Mouse (Mus musculus): ENCODE measurements around the gene Etv6. TPM values are rescaled to one million over a fixed set of nuclear protein-coding genes. Genes with fewer than 3 reads are reported as not detected.

Gene Etv6
- total and polyA plus RNA-seq, 2 experiments from 2014 or later = 6.1 to 30.3 TPM

DNA sequence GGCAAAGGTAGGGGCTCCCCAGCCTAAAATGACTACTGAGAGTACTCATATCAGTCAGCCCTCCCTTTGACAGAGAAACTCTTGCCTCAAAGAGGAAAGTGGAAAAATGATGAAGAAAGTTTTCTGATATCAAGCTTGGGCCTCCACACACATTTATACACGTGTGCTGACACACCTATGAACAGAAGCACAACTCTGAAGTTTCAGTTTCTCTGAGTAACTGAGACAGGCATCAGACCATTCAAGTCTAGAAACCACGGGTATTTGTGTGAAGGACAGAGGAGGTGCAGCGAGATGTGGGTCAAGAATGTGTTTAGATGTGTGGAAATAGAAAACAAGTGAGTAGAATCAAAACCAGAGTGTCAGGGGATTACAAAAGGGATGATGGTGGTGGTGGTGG is 246.6 kb downstream of the Etv6 start:
- no peaks in the 10 kb centered on the region for H3K4me1 ChIP-seq (ENCODE audit: control insufficient read depth, insufficient read depth)
- ATAC-seq (ENCODE audit: insufficient read depth, low read depth) (no peak), DNase-seq (ENCODE audit: low spot score) (no peak)
- no peak overlapping the region for H3K4me3 ChIP-seq (ENCODE audit: low read depth, low read length)
- H3K36me3 ChIP-seq (replicated peaks; ENCODE audit: control insufficient read depth, insufficient read depth, low read length) = no peaks in the 10 kb centered on the region
- no peaks in the 10 kb centered on the region for H3K27me3 ChIP-seq (ENCODE audit: control insufficient read depth, insufficient read depth, low read length)
- H3K27ac ChIP-seq (ENCODE audit: low read depth) = no peak overlapping the region
- no peak overlapping the region for H3K9ac ChIP-seq (replicated peaks; ENCODE audit: low read depth, low read length)
- H3K4me2 ChIP-seq (ENCODE audit: low read depth, low read length) = no peak overlapping the region
- TF ChIP-seq CTCF (IDR thresholded peaks at IDR 0.05; ENCODE audit: low read depth) (no peak), EP300 (IDR thresholded peaks at IDR 0.05; ENCODE audit: low read depth) (no peak)
- no peaks in the 10 kb centered on the region for H3K9me3 ChIP-seq (replicated peaks; ENCODE audit: control insufficient read depth, low read length)
- 68% methylated on average over 3 of the region's 3 CpGs for WGBS

DNA sequence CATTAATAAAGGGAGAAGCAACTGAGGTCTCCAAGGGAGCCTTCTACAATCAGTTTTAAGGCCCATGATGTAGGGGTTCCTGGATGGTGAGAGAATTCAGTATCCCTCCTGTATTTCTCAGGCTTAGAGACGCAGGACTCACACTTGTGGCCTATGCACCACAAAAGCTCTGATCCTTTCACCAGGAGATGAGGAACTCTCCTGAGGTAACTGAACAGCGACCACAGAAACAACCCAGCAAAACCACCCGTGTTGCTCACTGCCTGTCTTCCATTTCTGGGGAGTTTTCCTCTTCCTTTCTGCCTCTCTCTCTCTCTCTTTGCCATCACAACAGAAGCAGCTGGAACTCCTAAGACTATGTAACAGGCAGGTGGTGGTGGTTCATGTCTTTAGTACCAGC is 256.3 kb downstream of the Etv6 start:
- H3K4me3 ChIP-seq (ENCODE audit: low read depth, low read length) = no peak overlapping the region
- no peak for ATAC-seq (ENCODE audit: insufficient read depth, low read depth)

DNA sequence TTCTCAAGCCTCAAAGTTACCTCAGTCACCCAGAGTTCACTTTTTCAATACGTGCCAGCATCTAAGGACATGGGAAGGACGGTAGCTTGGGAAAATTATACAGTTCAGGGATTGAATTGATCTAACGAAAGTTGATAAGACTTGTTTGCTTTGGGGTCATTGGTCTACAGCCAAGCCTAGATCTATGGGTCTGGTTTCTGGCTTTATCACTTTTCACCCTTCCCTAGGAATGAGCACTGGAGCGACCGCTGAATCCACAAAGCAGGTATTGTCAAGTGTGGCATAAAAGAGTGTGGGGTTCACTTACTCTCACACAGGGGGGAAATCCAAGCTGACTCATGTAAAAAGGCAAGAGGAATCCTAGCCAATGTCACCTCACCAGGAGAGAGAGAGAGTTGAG is 256.9 kb downstream of the Etv6 start:
- Histone ChIP-seq H3K4me2 (ENCODE audit: low read depth, low read length) (no peak overlapping the region), H3K36me3 (replicated peaks; ENCODE audit: control insufficient read depth, insufficient read depth, low read length) (no peaks in the 10 kb centered on the region), H3K4me3 (ENCODE audit: low read depth, low read length) (no peak overlapping the region), H3K27me3 (ENCODE audit: control insufficient read depth, insufficient read depth, low read length) (no peaks in the 10 kb centered on the region), H3K27ac (ENCODE audit: low read depth) (no peak overlapping the region), H3K9ac (replicated peaks; ENCODE audit: low read depth, low read length) (no peak overlapping the region), H3K4me1 (ENCODE audit: control insufficient read depth, insufficient read depth) (no peaks in the 10 kb centered on the region), H3K9me3 (replicated peaks; ENCODE audit: control insufficient read depth, low read length) (no peaks in the 10 kb centered on the region)
- ATAC-seq (ENCODE audit: insufficient read depth, low read depth) = no peak
- TF ChIP-seq EP300 (IDR thresholded peaks at IDR 0.05; ENCODE audit: low read depth) (no peak), CTCF (IDR thresholded peaks at IDR 0.05; ENCODE audit: low read depth) (no peak)
- 89% methylated on average over 5 of the region's 5 CpGs for WGBS
- no peak for DNase-seq (ENCODE audit: low spot score)

More for the DNA sequence above, 256.3 kb downstream of the Etv6 start:
- WGBS = 73% methylated on average over 3 of the region's 3 CpGs
- H3K36me3 ChIP-seq (replicated peaks; ENCODE audit: control insufficient read depth, insufficient read depth, low read length) = no peaks in the 10 kb centered on the region
- DNase-seq (ENCODE audit: low spot score) = no peak
- H3K4me1 ChIP-seq (ENCODE audit: control insufficient read depth, insufficient read depth) = no peaks in the 10 kb centered on the region
- H3K4me2 ChIP-seq (ENCODE audit: low read depth, low read length) = no peak overlapping the region
- H3K9me3 ChIP-seq (replicated peaks; ENCODE audit: control insufficient read depth, low read length) = no peaks in the 10 kb centered on the region
- TF ChIP-seq EP300 (IDR thresholded peaks at IDR 0.05; ENCODE audit: low read depth) (no peak), CTCF (IDR thresholded peaks at IDR 0.05; ENCODE audit: low read depth) (no peak)
- no peaks in the 10 kb centered on the region for H3K27me3 ChIP-seq (ENCODE audit: control insufficient read depth, insufficient read depth, low read length)
- H3K9ac ChIP-seq (replicated peaks; ENCODE audit: low read depth, low read length) = no peak overlapping the region
- no peak overlapping the region for H3K27ac ChIP-seq (ENCODE audit: low read depth)

DNA sequence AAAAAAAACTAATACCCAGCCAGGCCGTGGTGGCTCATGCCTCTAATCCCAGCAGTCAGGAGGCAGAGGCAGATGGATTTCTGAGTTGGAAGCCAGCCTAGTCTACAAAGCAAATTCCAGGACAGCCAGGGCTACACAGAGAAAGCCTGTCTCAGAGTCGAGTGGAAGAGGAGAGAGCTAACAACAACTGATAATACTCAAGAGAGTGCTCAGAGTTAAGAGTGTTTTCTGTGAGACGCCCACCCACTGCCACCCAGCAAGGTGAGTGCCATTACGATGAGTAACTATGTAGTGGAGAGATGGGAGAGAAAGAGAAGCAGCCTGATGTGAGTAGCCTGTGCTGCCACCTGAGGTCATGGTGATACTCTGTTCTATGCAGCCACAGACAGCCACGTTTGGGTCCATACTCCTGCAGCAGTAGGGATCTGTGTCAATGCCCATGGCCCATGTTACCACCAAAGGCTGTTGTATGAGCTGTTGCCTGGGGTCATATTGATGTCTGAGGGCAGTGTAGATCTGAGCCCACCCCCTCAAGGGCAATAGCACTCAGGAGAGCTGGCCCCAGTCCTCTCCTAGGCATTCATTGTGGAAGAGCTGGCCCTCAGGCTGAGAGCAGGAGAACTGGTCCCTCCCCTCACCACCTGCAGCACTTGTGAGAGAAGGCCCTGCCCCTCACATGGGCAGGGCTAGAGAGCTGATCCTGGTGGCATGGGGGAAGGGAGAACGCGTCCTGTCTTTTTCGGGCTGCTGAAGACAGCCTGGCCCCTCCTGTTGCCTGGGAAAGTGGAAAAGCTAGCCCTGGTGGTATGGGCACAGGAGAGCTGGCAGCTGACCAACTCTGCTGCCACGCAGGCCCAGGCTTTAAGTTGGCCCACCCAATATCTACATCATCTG is 258.4 kb downstream of the Etv6 start:
- H3K27ac ChIP-seq (ENCODE audit: low read depth) = no peak overlapping the region

DNA sequence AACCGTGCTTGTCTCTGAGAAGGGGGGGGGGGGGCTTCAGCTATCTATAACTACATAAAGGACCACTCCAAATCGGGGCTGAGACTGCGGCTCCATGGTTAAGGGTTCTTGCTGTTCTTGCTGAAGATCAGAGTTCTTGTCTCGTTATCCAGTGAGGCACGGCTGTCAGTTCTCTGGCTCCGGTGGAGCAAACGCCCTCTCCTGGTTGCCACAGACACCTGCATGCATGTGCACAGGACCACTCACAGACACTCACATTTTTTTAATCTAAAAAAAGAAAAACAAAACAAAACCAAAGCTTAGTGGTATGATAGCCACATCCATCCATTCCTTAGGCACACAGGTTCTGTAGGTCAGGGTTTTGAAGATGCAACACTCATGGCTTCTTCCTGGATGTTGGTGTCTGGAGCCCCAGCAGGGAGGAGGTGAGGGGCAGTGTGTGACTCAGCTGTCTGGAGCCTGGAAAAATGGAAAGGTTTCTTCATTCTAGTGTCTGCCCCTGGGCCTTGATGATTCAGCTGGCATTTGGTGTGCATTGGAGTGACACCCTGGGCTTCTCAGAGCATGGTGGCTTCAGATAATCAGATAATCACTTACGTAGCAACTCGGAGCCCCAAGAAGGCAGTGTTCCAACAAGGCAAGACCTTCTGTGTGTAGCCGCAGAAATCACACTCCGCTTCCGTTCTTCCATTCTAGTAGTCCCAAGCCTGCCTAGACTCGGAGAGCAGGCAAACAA is 262.6 kb downstream of the Etv6 start:
- ATAC-seq (ENCODE audit: insufficient read depth, low read depth) = no peak
- DNase-seq (ENCODE audit: low spot score) = no peak

More for the DNA sequence above, 258.4 kb downstream of the Etv6 start:
- Histone ChIP-seq H3K36me3 (replicated peaks; ENCODE audit: control insufficient read depth, insufficient read depth, low read length) (no peaks in the 10 kb centered on the region), H3K27me3 (ENCODE audit: control insufficient read depth, insufficient read depth, low read length) (no peaks in the 10 kb centered on the region), H3K4me3 (ENCODE audit: low read depth, low read length) (no peak overlapping the region), H3K4me1 (ENCODE audit: control insufficient read depth, insufficient read depth) (no peaks in the 10 kb centered on the region), H3K9ac (replicated peaks; ENCODE audit: low read depth, low read length) (no peak overlapping the region), H3K9me3 (replicated peaks; ENCODE audit: control insufficient read depth, low read length) (no peaks in the 10 kb centered on the region), H3K4me2 (ENCODE audit: low read depth, low read length) (no peak overlapping the region)
- no peak for TF ChIP-seq CTCF (IDR thresholded peaks at IDR 0.05; ENCODE audit: low read depth)
- TF ChIP-seq EP300 (IDR thresholded peaks at IDR 0.05; ENCODE audit: low read depth) = no peak
- ATAC-seq (ENCODE audit: insufficient read depth, low read depth) = no peak
- 27% methylated on average over 9 of the region's 9 CpGs for WGBS
- no peak for DNase-seq (ENCODE audit: low spot score)

More for the DNA sequence above, 262.6 kb downstream of the Etv6 start:
- no peaks in the 10 kb centered on the region for H3K36me3 ChIP-seq (replicated peaks; ENCODE audit: control insufficient read depth, insufficient read depth, low read length)
- 79% methylated on average over 13 of the region's 13 CpGs for WGBS
- no peak overlapping the region for H3K9ac ChIP-seq (replicated peaks; ENCODE audit: low read depth, low read length)
- no peaks in the 10 kb centered on the region for H3K9me3 ChIP-seq (replicated peaks; ENCODE audit: control insufficient read depth, low read length)
- TF ChIP-seq EP300 (IDR thresholded peaks at IDR 0.05; ENCODE audit: low read depth) (no peak), CTCF (IDR thresholded peaks at IDR 0.05; ENCODE audit: low read depth) (no peak)
- H3K4me2 ChIP-seq (ENCODE audit: low read depth, low read length) = no peak overlapping the region
- no peaks in the 10 kb centered on the region for H3K4me1 ChIP-seq (ENCODE audit: control insufficient read depth, insufficient read depth)
- H3K27ac ChIP-seq (ENCODE audit: low read depth) = no peak overlapping the region
- H3K4me3 ChIP-seq (ENCODE audit: low read depth, low read length) = no peak overlapping the region
- no peaks in the 10 kb centered on the region for H3K27me3 ChIP-seq (ENCODE audit: control insufficient read depth, insufficient read depth, low read length)

Data from heart, postnatal 0 days (tissue).